Comparison of ENCODE assay signal across 12 mouse cellular contexts in the genomic region with DNA sequence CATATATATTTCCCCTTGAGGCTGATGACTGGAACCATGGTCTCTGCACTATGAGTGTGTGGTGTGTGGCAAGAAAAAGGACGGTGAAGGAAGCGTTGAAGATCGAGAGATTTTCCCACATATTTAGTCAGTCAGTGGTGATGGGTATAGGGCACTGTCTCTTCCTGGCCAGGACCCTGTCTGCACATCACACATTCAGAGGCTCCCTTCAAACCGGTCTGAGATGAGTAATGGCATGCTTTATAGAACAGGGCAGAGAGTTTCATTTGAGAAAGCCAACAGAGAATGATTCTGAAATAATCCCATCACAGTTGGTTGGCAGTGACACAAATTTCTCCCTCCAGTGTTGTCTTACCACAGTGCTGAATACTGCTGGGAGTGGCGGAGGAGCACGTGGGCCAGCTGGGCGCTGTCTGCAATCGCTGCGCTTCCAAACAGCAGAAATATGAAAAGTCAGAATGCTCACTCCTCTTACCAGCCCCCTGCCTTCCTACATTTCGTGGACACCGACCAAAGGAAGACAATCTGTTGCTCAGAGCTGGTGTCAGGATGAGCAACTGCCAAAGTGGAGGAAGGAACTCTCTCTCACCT.
DNase-seq lines count a peak whose midpoint lies in the region; ATAC-seq lines count a peak whose summit lies in the region.
"Had no signal": no experiment of that assay in that cellular context is flagged by ENCODE, and none has a peak within 500 bp of the region (broad histone marks: within the 10 kb centered on the region; RNA-seq: fewer than 3 reads in every experiment).

No protein-coding gene starts in this region.

- DNase-seq in frontal cortex, postnatal 10 days (ENCODE audit: low spot score in 2 of 2), result peak; percentile 27 to 44
- DNase-seq in left cerebral cortex, adult 9 months (ENCODE audit: low spot score in 2 of 2), result peak; percentile 25 to 74
- peak; percentile 50 to 72 for DNase-seq in right cerebral cortex, adult 2 months (ENCODE audit: low spot score in 2 of 2)
- DNase-seq in spleen, postnatal 10 days (ENCODE audit: low spot score in 2 of 2), result no peak
- no peak for DNase-seq in kidney, postnatal 10 days
- DNase-seq: kidney, postnatal 36 days; thymus, postnatal 25 days had no signal

- 0 out of 2 replicates have a peak, but pooled peaks have one; percentile 30 for ATAC-seq in hindbrain, embryonic 16.5 days
- ATAC-seq in hindbrain, embryonic 13.5 days (ENCODE audit: low FRiP score), result no peak
- no peak for ATAC-seq in erythroblast, adult 5-6 weeks (replicated peaks; ENCODE audit: low FRiP score, poor library complexity, severe bottlenecking)

- H3K4me1 ChIP-seq in hindbrain, embryonic 16.5 days (ENCODE audit: control insufficient read depth, insufficient read depth, low read depth, low read length), result no peaks in the 10 kb centered on the region
- no peaks in the 10 kb centered on the region for H3K4me1 ChIP-seq in hindbrain, embryonic 13.5 days (replicated peaks)

- H3K9ac ChIP-seq in hindbrain, embryonic 16.5 days (ENCODE audit: low read depth, low read length), result no peak overlapping the region
- no peak overlapping the region for H3K9ac ChIP-seq in hindbrain, embryonic 13.5 days

- H3K9me3 ChIP-seq in hindbrain, embryonic 16.5 days (ENCODE audit: control insufficient read depth, low read length), result no peaks in the 10 kb centered on the region
- no peaks in the 10 kb centered on the region for H3K9me3 ChIP-seq in hindbrain, embryonic 13.5 days

- no peak overlapping the region for H3K4me2 ChIP-seq in hindbrain, embryonic 16.5 days (ENCODE audit: low read length)
- no peak overlapping the region for H3K4me2 ChIP-seq in hindbrain, embryonic 13.5 days
- H3K4me2 ChIP-seq: liver, embryonic 11.5 days had no signal

- no peak overlapping the region for H3K27ac ChIP-seq in hindbrain, embryonic 16.5 days (ENCODE audit: low read depth, low read length)
- H3K27ac ChIP-seq in hindbrain, embryonic 13.5 days, result no peak overlapping the region

- H3K4me3 ChIP-seq in hindbrain, embryonic 16.5 days (ENCODE audit: low read length), result no peak overlapping the region
- H3K4me3 ChIP-seq in hindbrain, embryonic 13.5 days, result no peak overlapping the region
- H3K4me3 ChIP-seq: erythroblast, embryonic 14.5 days had no signal

- no peaks in the 10 kb centered on the region for H3K27me3 ChIP-seq in hindbrain, embryonic 16.5 days (replicated peaks; ENCODE audit: control insufficient read depth, insufficient read depth, low read length)
- H3K27me3 ChIP-seq in hindbrain, embryonic 13.5 days, result no peaks in the 10 kb centered on the region

- WGBS in hindbrain, embryonic 16.5 days, result 69% methylated on average over 11 of the region's 11 CpGs
- WGBS in hindbrain, embryonic 13.5 days, result 74% methylated on average over 11 of the region's 11 CpGs

- H3K36me3 ChIP-seq in hindbrain, embryonic 16.5 days (ENCODE audit: control insufficient read depth, insufficient read depth, low read length), result no peaks in the 10 kb centered on the region
- H3K36me3 ChIP-seq in hindbrain, embryonic 13.5 days, result no peaks in the 10 kb centered on the region

Comparison
In these comparisons a context has a peak if more than half of its experiments do, and no peak if none do; other contexts are left out.
1. DNase-seq: peak in frontal cortex, postnatal 10 days (2 of 2), left cerebral cortex, adult 9 months (2 of 2) and right cerebral cortex, adult 2 months (2 of 2); none in spleen, postnatal 10 days (0 of 2) and kidney, postnatal 10 days (single experiment).